Mouse (Mus musculus) thymus, postnatal 10 days (tissue): ENCODE data around the gene Map2k1.
A peak's percentile ranks its signal among the peaks of the same experiment; 100 is the strongest.
"Not testable (repeated sequence)": the region's sequence is repeated elsewhere in the genome, so short reads cannot be mapped to it uniquely, and the experiment has no call there.

Experiments
- DNase-seq, 2 experiments: peaks; one replicate each; pipeline ENCODE4 v3.0.0; 2021; ENCODE audit warnings: low spot score in 2 of 2

Gene Map2k1

DNA sequence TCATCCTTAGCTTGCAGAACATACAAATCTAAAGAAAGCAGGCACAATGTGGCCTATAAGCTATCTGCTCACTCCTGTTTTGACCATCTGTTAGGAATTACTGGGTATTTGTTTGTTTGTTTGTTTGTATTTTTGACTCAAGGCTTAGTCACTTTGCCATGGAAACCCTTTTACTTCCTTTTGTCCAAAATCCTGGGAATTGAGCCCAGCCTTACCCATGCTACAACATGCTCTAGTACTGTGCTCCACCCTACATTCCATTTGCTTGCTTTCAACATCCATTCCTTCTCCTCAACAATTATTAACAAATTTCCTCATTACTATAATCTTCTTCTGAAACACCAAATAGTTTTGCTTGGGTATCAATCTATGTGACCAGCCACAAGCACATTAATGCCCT is 50.6 kb downstream of the Map2k1 start:
- no peak for DNase-seq

DNA sequence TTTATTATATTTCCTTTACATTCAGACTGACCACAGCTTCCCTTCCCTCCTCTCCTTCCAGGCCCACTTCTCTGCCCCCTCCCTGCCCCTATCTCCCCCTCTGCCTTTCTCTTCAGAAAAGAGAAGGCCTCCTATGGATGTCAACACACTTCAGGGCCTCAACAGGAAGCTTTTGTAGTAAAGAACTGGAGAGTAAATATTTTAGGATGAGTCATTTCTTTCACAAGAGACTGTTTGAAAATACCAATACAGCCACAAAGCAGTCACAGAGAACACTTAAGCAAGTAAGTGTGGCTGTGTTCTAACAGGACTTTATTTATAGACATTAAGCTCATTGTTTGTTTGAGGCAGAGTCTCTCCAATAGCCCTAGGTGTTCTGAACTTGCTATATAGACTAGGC is 51.1 kb downstream of the Map2k1 start:
- no peak for DNase-seq

- DNase-seq, result no peak
Observed at GRCm38 (mm10) chr9:64199897-64200296, 53.5 kb downstream of the Map2k1 start.

DNA sequence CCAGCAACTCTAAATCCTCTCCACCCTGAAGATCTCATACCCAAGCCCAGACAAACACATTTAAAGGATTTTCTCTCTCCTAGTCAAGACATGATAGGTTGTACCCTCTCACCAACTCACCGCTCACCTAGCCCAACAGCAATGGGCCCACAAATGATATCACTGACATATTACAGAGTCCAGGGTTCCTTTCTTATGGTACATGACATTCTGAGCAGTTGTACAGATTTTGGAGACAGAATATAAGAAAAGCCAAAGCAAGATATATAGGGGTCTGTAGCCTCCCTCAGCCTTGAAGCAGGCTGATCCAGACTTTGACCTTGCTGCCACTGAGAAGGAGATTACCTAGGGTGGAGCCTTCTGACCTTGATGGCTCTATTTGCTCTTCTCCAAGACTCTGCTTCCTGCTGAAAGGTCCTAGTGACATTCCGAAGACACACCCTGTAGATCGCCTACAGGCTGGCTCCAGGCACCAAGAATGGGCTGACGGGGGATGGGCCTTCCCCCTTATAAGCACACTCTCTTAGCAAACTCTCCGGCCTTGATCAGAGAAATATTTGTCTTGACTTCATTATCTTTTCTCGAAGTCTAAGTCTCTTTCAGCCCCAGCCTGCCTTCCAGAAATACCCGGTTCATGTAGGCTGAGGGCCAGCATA is 54.5 kb downstream of the Map2k1 start:
- not testable (repeated sequence) for DNase-seq

- DNase-seq, result no peak
Observed at GRCm38 (mm10) chr9:64198068-64198762, 55.2 kb downstream of the Map2k1 start.

GRCm38 (mm10) chr9:64197524-64197923 is 55.9 kb downstream of the Map2k1 start:
- DNase-seq, result no peak

- no peak for DNase-seq
Observed at GRCm38 (mm10) chr9:64195554-64195953, 57.9 kb downstream of the Map2k1 start.

GRCm38 (mm10) chr9:64193879-64194278 is 59.6 kb downstream of the Map2k1 start:
- no peak for DNase-seq

DNA sequence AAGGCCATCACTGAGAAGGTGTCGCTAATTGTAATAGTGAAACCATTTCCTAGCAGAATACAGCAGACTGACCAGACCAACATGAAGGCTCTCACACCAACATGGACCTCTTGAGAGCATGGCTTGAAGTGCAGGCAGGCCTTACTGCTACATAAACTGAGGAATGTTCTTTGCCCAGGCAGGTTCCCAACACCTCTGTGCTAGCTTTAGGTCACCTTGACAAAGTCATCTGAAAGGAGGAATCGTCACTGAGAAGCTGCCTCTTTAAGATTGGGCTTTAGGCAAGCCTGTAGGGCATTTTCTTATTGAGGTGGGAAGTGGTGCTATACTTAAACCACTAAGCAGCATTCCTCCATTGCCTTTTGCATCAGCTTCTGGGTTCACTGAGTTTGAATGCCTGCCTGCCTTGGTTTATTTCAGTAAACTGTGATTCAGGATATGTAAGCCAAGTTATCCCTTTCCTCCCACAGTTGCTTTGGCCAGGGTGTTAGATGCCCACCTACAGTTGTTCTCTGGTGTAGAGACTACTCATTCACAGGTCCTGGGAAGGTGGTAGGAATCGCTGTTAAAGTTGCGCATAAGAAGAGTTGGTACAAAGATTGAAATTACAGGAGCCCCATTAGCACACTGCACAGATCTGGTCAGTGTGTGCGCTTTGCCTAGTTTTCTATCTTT is 69.1 kb downstream of the Map2k1 start:
- no peak for DNase-seq

GRCm38 (mm10) chr9:64183295-64183694 is 70.1 kb downstream of the Map2k1 start:
- DNase-seq, result not testable (repeated sequence)

DNA sequence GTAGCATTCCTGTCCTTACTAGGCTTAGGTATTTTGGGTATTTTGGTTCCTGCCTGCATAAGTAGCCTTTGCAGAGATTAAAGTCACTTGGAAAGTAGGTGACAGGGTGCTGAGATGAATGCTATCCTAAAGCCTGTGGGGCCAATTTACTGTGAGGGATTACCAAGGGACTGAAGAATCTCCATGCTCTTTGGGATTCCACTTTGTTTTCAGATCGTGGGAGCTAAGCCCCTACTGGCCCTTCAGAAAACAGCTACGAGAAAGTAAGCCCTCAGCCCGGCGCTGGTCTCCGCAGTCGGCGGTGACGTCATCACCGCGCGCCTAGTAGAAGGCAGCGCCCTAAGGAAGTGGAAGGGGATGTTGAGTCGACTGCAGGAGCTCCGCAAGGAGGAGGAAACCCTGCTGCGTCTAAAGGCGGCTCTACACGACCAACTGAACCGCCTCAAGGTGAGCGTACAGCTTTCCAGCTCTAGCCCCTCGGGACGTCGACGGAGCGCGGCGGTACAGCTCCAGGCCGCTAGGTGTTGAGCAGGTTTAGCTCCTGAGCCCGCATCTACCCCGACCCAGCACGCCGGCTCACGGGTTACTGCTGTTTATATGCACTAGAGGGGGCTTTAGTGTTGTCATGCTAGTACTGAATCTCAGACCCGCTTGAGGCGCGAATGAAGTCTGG is 74.3 kb downstream of the Map2k1 start, which contains the start of gene Snapc5:
Snapc5 (plus strand) TSS at position 301 of the 673 bp plus-strand sequence.
- DNase-seq, result peak; percentile 87 to 89

DNA sequence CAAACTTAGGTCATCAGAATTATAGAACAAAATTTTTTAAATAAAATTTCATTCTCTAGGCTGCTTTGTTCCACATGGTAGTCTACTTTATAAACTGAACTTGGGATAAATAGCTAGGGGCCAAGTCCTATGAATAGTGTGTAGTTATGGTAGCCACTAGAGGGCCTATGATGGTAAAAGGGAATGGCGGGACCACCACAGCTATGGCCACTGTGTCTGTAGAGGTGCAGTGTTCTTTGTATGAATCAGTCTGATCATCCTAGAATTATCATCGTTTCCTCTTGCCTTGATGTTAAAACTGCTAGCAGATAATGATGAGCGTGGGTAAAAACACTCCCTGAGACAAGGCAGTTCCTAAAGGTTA is 74.8 kb downstream of the Map2k1 start:
- peak in 1 of 2 experiments; percentile 10 for DNase-seq

DNA sequence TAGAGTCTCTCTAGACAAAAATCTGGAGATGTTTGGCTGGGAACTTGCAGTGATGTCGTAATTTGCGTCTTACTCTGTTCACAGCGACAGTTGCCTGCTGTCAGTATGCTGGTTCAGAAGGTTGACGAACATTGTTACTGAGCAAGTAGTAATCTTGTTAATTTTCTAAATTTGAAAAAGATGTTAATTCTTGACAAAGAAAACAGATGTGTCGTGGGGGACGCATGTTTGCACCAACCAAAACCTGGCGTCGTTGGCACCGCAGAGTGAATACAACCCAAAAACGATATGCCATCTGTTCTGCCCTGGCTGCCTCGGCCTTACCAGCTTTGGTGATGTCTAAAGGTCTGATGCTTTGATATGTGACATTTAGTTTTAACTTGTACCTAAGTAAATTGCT is 78.1 kb downstream of the Map2k1 start:
- DNase-seq, result no peak

GRCm38 (mm10) chr9:64174766-64175165 is 78.7 kb downstream of the Map2k1 start:
- DNase-seq, result no peak

GRCm38 (mm10) chr9:64174341-64174740 is 79.1 kb downstream of the Map2k1 start:
- no peak for DNase-seq

DNA sequence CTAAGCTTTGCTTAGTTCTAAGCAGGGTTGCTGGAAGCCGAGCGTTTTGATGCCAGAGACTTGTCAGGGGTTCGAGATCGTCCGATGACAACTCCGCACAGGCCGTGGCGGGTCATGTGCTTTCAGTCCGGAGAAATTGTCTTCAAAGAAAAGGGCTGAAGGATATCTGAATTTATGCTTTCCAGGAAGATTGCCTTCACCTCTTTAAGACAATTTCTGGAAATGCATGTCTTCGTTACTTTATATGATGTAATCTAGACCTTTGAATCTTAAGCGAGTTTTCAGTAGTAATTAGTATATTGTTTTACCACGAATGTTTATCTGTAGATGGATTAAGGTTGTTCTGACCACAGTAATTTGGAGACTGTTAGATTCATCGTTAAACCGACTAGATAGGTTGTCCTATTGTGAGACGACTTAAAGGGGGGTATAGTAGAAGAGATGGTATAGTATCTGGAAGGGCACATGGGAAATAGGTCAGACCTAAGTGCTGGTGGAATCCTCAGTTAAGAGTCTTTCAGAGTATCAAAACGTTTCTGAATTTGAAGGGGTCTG is 79.7 kb downstream of the Map2k1 start:
- DNase-seq, result no peak

- DNase-seq, result peak; percentile 73 to 82
Observed at GRCm38 (mm10) chr9:64172816-64173665, 80.4 kb downstream of the Map2k1 start, which contains the start of the genes Zwilch and Rpl4. Gene Zwilch, minus strand, starts transcription at chr9:64173104. Gene Rpl4, plus strand, starts transcription at chr9:64173375.

GRCm38 (mm10) chr9:64172145-64172815 is 81.2 kb downstream of the Map2k1 start:
- DNase-seq, result no peak

- not testable (repeated sequence) for DNase-seq
Observed at GRCm38 (mm10) chr9:64169967-64170366, 83.5 kb downstream of the Map2k1 start.

GRCm38 (mm10) chr9:64160471-64160870 is 93.0 kb downstream of the Map2k1 start:
- no peak for DNase-seq
